Mouse (Mus musculus) brown adipose tissue, adult 24 weeks (tissue): Measurements from ENCODE around the gene Slc38a2. TPM values are rescaled to one million over a fixed set of nuclear protein-coding genes. Genes with fewer than 3 reads are reported as not detected.

Source experiments
- H3K27ac ChIP-seq: fragments of 200-500 bp; replicated peaks from 2 replicates; pipeline ENCODE4 v1.5.1; 2012; ENCODE audit warnings: low read depth, mild to moderate bottlenecking, low read length
- H3K4me1 ChIP-seq: fragments of 200-500 bp; 2 replicates; pipeline ENCODE4 v1.6.1; 2012; ENCODE audit warnings: low read length, mixed read lengths; ENCODE audit not compliant: control insufficient read depth, insufficient read depth, insufficient read length
- H3K4me3 ChIP-seq: fragments of 200-500 bp; 2 replicates; pipeline ENCODE4 v1.5.1; 2012; ENCODE audit warnings: low read depth, mild to moderate bottlenecking, low read length, moderate library complexity; ENCODE audit not compliant: insufficient read depth
- polyA plus RNA-seq: library from polyadenylated mRNA; stranded (reverse); fragments of >200 nt; gene quantifications from 2 replicates; pipeline ENCODE4 v1.2.4, GENCODE M21; 2012; ENCODE audit not compliant: missing spikeins, insufficient read depth, insufficient read length

Slc38a2 gene
- polyA plus RNA-seq, 1 experiment, result 25.0 TPM

GRCm38 (mm10) chr15:96695455-96696421, 3.8 kb downstream of the Slc38a2 start:
- Histone ChIP-seq H3K4me1 (peaks cover 10% of the 10 kb centered on the region; the same call in 1 of the 2 replicates), H3K27ac (peak overlapping the region; percentile 2), H3K4me3 (peak overlapping the region; percentile 28)

- Histone ChIP-seq H3K4me1 (peaks cover 8% of the 10 kb centered on the region; the same call in 1 of the 2 replicates), H3K4me3 (no peak overlapping the region), H3K27ac (no peak overlapping the region)
Measured at GRCm38 (mm10) chr15:96694988-96695387, 4.5 kb downstream of the Slc38a2 start.

- no peak overlapping the region for H3K27ac ChIP-seq
- peaks cover 8% of the 10 kb centered on the region; the same call in 1 of the 2 replicates for H3K4me1 ChIP-seq
- H3K4me3 ChIP-seq, result no peak overlapping the region
Measured at GRCm38 (mm10) chr15:96693688-96694087, 5.8 kb downstream of the Slc38a2 start.

DNA sequence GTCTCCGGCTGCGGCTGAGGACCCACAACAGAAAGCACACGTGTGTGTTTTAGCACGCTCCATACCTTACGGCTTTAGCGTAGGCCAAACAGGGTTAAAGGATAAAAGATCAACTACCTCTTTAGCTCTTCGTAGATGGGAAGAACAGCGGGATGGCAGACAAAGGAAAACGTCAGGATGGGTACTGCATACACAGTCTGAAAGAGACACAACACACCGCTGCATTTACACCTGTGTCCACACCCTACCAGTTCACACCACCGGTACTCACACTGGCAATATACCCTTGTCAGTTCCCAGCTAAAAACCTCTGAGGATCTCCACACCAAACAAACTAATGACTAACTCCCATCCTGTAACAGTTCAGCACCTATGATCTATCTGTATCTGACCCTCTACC, 7.1 kb downstream of the Slc38a2 start:
- Histone ChIP-seq H3K4me3 (no peak overlapping the region), H3K4me1 (peaks cover 8% of the 10 kb centered on the region; the same call in 1 of the 2 replicates), H3K27ac (no peak overlapping the region)

- Histone ChIP-seq H3K4me3 (no peak overlapping the region), H3K27ac (no peak overlapping the region), H3K4me1 (peaks cover 5% of the 10 kb centered on the region; the same call in 1 of the 2 replicates)
Measured at GRCm38 (mm10) chr15:96691381-96691780, 8.1 kb downstream of the Slc38a2 start.

- Histone ChIP-seq H3K4me3 (no peak overlapping the region), H3K27ac (no peak overlapping the region), H3K4me1 (peaks cover 2% of the 10 kb centered on the region; the same call in 1 of the 2 replicates)
Measured at GRCm38 (mm10) chr15:96690829-96691228, 8.7 kb downstream of the Slc38a2 start.

- no peak overlapping the region for H3K4me3 ChIP-seq
- no peak overlapping the region for H3K27ac ChIP-seq
- no peaks in the 10 kb centered on the region for H3K4me1 ChIP-seq
Measured at GRCm38 (mm10) chr15:96689919-96690318, 9.6 kb downstream of the Slc38a2 start.

DNA sequence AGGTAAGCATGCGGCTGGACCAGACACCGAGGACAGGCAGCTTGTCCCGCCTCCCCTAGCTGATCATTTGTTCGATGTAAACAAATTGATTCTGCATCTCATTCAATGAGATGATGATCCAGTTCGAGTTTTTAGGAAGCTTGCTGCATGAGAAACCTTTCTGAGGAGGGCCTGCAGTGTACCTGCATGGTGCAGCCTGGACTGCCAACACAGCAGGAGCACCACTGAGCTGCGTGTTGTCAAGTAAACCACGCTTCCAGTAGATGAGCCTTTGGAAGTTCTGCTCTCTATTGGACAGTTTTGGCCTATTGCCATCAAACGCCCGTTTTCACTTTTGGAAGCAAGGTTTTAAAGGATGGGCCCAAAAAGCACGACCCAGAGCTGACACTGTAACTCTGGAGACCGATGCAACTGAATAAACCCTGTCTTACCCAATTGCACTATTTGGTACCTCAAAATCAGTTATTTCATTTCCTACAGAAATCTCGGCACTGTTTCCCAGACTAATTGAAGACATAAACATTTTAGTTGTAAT, 10.7 kb downstream of the Slc38a2 start:
- no peak overlapping the region for H3K4me3 ChIP-seq
- no peak overlapping the region for H3K27ac ChIP-seq
- no peaks in the 10 kb centered on the region for H3K4me1 ChIP-seq

- H3K4me3 ChIP-seq, result no peak overlapping the region
Measured at GRCm38 (mm10) chr15:96688036-96688435, 11.5 kb downstream of the Slc38a2 start.

DNA sequence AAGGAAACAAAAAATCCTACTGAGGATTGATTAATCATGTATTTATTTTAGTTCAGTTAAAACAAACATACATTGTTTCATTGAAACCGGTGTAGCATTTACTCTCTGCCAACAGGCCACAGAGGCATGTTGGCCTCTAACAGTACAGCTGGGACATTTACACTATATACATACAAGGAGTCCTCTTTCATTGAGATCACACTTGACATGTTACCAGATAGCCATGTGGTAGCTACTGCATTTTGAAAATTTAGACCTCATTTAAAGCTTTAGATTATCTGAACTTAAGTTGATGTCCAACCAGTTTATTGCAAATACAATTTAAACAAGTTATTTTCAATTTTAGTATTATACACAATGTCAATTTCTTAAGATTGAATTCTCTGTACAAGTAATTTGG, 12.2 kb downstream of the Slc38a2 start:
- H3K4me3 ChIP-seq, result no peak overlapping the region
- no peak overlapping the region for H3K27ac ChIP-seq
- H3K4me1 ChIP-seq, result no peaks in the 10 kb centered on the region

More at GRCm38 (mm10) chr15:96688036-96688435, 11.5 kb downstream of the Slc38a2 start:
- Histone ChIP-seq H3K4me1 (no peaks in the 10 kb centered on the region), H3K27ac (no peak overlapping the region)

DNA sequence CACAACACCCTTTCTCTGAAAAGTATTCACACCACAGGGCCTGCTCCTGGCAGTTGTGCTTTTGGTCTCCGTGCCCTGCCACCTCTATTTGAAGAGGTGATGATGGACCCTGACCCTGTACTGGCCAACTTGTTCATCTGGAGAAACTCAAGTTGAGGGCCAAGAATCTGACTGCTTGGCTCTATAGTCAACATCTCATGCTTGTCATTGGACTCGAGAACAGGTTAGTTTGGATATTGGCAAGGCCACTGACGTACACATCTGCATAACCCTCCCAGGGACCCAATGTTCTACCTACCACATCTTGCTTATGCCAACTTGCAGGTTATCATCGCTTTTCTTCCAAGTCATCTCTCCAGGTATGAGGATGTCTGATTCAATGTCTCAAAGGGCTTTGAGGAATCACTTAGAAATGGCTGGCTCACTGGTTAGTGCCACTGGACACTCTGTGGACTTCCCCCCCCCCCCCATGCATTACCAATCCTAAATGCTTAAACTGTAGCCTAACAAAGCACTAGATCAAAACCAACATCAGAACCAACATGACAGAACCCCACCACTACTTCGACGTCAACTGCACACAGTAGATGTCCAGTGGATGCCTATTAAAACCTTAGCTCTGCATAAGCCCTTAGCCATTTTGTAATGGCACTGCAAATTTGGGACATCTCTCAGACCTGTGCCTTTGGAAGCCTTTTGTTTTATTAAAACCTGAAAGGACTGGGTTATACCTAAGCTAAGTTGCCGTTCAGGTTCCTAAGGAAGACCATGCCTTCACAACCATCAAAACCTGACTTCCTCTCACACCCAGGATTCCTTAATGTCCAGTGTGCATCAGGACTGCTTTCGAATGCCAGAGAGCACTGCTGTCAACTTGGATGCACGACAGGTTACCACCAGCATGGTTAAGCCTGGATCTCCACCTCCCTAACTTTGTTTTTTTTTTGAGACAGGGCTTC, 13.1 kb downstream of the Slc38a2 start:
- H3K4me1 ChIP-seq, result no peaks in the 10 kb centered on the region
- H3K4me3 ChIP-seq, result no peak overlapping the region
- H3K27ac ChIP-seq, result no peak overlapping the region

DNA sequence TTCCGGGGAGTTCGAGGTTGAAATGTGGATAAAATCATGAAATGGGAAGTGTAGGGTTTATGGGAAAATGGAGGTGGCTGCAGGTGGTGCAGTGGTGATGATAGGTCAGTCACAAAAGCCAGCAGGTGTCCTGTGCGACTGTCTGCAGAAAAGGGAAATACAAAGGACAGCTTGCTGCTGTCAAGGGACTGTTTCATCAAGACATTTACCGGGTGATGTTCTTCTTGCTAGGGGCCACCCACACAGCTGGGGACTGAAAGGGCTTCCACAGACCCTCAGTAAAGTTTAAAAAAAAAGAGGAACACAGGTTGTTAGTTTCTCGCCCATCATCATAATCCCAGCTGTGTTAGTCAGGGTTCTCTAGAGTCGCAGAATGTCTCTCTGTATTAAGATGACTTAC, 14.3 kb downstream of the Slc38a2 start:
- Histone ChIP-seq H3K4me1 (no peaks in the 10 kb centered on the region), H3K27ac (no peak overlapping the region), H3K4me3 (no peak overlapping the region)

- H3K27ac ChIP-seq, result no peak overlapping the region
- H3K4me3 ChIP-seq, result peak overlapping the region; percentile 1; the same call in 1 of the 2 replicates
- H3K4me1 ChIP-seq, result no peaks in the 10 kb centered on the region
Measured at GRCm38 (mm10) chr15:96684132-96684830, 15.2 kb downstream of the Slc38a2 start.
